Mouse (Mus musculus) spleen, adult 2 months (tissue): ENCODE results near the gene Ubxn7.

Source experiments
- CTCF ChIP-seq: fragments of 200-500 bp; IDR thresholded peaks from 2 replicates; pipeline ENCODE4 v1.5.1; 2011; ENCODE audit warnings: mild to moderate bottlenecking, inconsistent platforms; ENCODE audit not compliant: insufficient read depth, insufficient read length, insufficient replicate concordance; ENCODE audit errors: extremely low read depth
- POLR2A ChIP-seq: fragments of 200-500 bp; IDR thresholded peaks from 2 replicates; pipeline ENCODE4 v1.6.1; 2011; ENCODE audit warnings: low read depth, low read length, inconsistent platforms

DNA sequence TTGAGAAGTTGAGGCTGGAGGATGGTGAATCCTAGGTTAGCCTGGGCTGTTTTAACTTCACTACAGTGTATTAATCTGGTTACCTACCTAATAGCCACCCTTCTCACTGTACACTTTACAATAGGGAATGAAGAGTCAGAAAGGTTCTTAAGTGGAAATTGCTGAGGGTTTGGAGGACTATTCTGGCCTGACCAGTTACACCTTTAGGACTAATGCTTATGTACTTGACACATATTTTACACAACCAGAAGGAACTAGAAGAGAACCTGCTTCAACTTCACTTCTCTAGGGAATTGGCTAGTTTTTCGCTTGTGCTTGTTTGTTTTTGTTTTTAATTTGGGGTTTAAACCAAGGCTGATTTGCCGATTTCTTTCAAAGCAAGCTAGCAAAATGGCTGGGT lies 101.1 kb downstream of the Ubxn7 start:
- TF ChIP-seq CTCF, result no peak
- no peak for TF ChIP-seq POLR2A
